Mouse (Mus musculus): ENCODE data around the gene Klf1.

The Klf1 gene

DNA sequence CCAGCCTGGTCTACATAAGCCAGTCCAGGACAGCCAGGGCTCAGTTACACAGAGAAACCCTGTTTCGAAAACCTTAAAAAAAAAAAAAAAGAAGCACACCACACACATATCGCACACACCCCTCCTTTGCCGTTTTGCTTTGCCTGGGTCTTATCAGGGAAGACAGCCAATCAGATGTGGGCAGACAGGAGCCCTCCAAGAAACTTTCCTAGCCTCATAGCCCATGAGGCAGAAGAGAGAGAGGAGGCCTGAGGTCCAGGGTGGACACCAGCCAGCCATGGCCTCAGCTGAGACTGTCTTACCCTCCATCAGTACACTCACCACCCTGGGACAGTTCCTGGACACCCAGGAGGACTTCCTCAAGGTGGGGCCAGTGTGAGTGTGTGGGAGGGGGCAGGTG lies at the start of gene Klf1:
Gene Klf1, plus strand, starts transcription at position 177 of the 400 bp plus-strand sequence.
- in situ Hi-C loops (cut with MboI, MseI): loop anchor here (5.0 kb wide), 1 partner anchor 54 kb away; the partner anchor contains the start of gene Calr

DNA sequence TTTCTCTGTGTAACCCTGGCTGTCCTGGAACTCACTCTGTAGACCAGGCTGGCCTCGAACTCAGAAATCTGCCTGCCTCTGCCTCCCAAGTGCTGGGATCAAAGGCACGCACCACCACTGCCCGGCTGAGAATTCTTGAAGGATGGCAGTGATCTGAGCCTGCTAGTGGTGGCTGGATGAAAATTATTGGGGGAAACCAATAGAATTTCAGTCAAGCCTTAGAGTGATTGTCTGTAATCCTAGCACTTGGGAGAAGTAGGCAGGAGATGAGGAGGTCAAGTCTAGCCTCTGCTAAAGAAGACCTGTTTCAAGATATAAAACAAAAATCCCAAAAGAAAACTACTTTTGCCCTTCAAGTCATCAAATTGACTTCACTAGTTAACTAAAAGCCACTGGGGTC lies 45.3 kb upstream of the Klf1 start:
- in situ Hi-C loops (cut with MboI, MseI): no loop called here

DNA sequence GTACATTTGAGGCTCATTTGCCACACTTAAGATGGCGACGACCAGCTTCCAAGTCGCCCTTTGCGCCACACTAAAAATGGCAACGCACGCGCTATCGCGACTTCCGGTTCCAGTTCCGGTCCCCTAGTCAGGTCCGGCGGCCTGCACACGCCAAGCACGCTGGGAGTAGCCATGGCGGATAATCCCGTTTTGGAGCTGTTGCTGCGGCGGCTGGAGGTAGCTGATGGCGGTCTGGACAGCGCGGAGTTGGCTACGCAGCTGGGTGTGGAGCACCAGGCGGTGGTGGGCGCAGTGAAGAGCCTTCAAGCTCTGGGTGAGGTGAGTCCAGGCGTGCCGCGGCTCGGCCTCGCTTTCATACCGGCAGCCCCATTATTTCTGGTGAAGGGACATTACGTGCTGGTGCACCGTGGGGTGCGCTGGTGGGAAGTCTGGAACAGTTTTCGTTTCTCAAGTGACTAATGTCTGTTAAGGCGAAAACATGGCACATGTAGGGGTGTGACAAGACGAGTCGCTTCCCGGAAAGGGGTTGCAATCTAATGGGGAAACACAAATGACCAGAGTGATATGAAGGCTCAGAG lies 44.8 kb upstream of the Klf1 start, which contains the start of gene Farsa:
Gene Farsa, plus strand, starts transcription at position 126 of the 578 bp plus-strand sequence.
- in situ Hi-C loops (cut with MboI, MseI): no loop called here

DNA sequence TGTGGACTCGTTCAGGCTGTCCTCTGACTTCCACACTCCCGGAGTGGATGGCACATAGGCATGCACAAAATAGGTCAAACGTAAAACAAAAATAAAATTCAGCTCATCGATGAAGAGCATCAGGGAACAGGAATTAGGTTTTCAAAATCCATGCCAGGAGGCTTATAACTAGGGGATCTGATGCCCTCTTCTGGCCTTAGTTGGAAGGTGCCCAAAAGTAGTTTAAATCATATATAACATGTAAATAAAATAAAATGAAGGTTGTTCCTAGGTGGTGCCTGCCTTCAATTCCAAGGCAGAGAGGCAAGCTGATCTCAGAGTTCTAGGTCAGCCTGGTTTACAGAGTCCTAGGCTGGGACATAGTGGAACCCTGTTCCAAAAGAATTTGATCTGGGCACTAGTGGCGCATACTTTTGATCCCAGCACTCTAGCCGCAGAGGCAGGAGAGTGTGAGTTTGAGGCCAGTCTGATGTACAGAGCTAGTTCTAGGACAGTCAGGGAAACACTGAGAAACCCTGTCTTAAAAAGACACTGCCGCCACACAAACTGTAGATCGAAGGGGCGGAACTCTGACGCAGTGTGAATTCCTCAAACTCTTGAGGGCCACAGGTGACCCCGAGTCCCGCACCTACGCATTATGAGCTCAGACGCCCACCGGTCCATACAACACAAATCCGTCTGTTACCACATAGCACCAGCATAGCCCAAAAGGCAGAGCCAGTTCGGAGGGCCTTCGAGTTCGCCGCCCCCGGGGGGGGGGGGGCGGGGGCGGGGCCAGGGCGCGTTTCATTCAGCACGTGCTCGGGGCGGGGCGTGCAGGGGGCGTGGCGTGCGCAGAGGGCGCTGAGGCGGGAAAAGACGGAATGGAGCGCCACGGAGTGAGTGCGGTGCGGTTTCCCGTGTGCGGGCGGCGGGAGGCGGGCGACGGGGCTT lies 30.1 kb upstream of the Klf1 start, which contains the start of gene Syce2:
Gene Syce2, plus strand, starts transcription at position 736 of the 933 bp plus-strand sequence.
- in situ Hi-C loops (cut with MboI, MseI): no loop called here

DNA sequence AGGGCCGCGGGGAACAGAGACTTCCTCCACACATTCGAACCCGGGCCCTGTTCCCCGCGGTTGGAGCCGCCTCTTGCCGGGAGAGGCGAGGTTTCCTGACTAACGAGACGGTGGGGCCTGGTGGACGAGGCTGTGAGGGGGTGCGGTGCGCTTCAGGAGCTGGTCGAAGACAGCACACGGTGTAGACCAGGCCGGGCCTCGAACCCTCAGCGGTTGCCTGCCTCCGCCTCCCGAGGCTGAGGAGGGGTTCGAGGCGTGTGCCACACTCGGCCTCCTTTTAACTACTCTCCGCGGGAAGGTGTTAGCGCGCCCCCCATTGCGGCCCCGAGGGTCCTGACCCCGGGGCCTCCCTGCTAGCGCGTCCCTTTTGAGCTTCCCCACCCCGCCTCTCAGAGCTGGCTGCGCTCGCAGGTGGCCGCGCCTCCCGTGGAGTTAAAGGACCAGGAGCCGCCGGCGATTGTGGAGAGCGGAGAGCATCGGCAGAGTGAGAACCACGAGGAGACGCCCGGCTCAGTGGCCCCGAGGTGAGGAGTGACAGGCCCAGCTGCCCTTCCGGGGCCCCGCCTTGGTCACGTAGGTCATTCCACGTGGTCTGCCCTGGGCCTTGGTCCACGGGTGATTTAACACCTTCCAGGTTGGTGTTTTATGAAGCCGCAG lies 29.3 kb upstream of the Klf1 start:
- in situ Hi-C loops (cut with MboI, MseI): no loop called here

DNA sequence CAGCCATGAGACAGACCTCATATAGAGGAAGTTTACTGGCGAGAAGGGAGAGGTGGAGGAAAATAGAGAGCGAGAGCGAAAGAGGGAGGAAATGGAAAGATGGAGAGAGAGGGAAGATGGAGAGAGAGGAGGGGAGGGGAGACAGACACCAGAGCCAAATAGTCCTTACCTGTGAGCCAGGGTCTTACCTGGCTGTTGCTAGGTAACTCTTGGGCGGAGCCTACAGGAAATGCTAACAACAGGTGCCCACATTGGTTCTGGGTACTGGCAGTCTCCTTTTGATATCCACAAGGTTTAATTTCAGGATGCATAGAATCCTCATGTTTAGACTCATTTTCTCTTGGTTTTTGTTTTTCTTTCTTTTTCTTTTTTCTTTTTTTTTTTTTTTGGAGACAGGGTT lies 28.7 kb upstream of the Klf1 start:
- in situ Hi-C loops (cut with MboI, MseI): no loop called here

DNA sequence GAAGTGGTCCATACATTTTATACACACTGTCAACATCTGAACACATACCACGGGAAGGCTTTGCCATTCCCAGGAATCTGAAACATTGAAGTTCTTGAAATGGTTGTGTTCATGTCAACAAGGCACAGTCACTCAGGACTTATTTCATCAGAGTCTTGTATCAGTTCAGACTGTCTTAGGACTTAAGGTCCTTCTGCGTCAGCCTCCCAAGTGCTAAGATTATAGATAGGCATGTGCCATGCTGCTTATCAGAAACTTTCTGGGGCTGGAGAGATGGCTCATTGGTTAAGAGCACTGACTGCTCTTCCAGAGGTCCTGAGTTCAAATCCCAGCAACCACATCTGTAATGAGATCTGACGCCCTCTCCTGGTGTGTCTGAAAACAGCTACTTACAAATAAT lies 27.4 kb upstream of the Klf1 start:
- in situ Hi-C loops (cut with MboI, MseI): no loop called here

DNA sequence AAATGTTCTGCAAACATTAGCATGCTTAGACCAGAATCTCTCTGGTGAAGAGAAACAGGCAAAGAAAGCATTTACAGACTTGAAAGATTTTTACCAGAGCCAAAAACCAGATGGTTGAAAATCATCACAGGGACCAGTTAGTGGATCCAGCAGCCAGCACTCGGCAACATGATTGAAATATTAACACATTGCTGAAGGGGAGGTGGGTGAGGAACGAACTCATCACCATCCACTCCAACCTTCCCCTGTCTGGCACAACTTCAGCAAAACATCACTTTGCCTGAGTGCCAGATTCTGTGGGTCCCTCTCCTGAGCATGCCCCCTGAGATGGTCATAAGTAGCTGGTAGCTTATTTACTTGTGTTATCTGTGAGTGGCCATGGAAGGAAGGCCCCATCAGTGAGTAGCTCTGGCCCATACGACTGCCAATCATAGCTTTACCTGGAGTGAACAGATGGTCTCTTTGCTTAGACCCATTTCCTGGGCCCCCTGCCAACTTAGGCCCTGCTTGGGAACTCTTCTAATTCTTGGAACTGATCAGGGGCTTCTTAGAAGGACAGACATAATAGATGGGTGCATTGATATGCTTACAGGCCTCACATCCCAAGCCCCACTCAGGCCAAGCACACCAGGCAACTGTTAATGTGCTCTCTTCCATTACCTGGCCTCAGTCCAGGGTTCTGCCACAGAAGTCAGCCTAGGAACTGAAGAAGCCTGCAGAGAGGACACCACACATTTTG lies 24.3 kb upstream of the Klf1 start:
- in situ Hi-C loops (cut with MboI, MseI): no loop called here

DNA sequence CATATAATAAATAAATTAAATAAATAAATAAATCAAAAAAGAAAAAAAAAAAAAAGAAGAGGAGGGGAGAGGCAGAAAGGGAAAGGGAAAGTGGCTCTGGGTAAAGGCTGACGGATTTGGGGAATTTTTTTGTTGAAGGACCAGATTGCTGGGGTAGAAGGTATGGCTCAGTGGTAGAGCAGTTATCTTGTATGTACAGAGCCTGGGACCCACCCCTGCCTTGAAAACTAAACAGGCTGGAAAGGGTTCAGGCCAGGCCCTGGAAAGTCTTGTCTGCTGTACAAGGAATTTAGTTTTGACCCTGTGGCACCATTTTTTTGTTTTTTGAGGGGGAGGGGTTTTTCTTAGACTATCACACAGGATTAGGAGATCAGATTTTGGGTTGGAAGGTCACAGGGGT lies 22.8 kb upstream of the Klf1 start:
- in situ Hi-C loops (cut with MboI, MseI): no loop called here

DNA sequence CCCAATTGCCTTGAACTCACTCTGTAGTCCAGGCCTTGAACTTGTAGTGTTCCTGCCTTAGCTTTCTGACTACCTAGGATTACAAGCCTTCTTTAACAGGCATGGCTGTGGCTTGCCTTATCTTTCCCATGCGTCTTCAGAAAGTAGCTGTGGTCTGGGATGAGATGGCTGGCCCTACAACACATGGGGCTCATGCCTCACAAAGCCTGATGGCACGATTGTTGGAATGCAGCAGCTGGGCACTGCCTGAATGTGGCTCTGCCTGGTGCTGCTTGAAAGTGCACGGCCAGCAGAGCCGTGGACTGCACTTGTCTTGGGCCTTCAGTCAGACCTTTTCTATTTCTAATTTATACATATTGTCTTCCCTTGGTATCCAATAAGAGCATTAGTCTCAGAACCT lies 17.0 kb upstream of the Klf1 start:
- in situ Hi-C loops (cut with MboI, MseI): no loop called here

DNA sequence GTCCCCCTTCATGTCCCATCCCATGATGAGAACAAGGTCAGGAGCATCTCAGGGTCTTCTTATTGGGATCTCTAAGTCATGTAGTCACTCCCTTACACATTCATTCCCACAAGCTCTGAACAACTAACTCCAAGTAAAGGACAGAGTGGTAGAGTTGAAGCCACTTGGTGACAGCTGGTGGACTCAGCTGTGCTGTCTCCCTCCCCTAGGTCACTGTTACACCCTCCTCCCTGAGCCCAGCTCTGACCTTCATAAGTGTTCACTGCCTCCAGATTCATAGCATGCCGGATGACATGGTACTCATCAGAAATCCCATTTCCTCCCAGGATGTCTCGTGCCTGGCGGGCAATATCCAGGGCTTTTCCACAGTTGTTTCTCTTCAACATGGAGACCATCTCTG lies 13.4 kb upstream of the Klf1 start:
- in situ Hi-C loops (cut with MboI, MseI): no loop called here

DNA sequence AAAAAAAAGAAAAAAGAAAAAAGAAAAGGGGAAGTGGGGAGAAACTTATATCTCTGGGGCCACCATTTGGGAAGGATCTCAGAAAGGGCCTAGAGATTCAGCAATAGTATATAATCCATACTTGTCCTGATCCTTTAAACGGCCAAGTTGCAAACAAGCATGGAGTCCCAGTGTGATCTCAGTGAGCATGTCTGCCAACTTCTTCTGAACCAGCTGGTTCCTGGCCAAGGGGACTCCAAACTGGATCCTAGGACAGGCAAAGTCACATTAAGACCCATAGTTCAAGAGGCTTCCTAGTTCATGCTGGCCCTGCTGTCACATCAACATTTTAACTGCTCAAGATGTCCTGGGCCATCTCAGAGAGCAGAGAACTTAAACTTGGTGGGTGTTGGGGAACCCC lies 12.6 kb upstream of the Klf1 start:
- in situ Hi-C loops (cut with MboI, MseI): no loop called here

DNA sequence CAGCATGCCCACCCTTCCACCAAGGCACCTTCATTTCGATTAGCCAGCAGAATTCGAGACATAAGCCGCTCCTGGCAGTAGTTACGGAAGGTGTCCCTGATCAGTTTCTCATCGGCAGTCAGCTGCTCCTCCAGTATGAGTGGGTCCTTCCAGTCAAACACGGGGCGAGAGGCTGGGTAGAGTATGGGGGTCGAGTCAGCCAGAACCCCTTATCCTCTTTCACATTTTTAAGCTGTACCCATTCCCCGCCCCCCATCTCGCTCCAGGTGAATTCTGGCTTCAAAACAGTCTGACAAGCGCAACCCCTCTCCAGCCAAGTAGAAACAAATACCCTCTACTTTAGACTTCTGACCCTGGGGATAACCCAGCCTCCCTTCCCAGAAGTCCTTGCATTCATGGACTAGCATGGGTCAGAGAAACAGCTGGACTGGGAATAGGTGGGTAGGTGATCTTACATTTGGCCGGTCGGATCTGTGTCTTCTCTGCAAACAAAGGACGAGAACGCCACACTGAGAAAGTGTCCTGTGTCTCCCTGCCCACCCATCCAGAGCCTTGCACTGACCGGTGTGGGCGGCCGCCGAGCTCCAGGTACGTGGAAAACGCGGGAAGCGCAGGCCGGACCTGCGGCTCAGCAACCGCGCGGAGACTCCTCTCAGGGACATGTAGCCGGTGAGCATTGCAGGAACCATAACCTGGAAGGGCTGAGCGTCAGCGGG lies 8.6 kb upstream of the Klf1 start:
- in situ Hi-C loops (cut with MboI, MseI): no loop called here

DNA sequence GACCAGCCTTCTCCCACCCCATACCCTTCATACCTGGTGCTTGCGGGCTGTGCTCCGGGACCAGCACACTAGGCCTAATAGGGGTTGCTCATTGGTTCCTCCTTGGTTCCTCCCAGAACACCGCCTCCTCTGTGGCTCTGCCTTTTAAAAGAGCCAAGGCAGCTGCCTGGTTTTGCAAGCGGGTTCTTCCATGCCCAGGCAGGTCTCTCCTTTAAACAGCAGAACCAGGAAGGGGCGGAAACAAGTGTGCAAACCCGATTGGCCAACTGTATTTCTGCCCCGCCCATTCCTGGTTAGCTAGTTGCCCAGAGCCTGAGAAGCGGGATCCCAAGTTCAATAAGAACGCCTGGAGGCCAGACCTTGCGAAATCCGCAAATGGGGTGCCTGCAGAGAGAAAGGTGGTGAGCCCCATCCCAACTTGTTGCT lies 8.0 kb upstream of the Klf1 start, which contains the start of gene Gcdh:
Gene Gcdh, minus strand, starts transcription at position 213 of the 426 bp plus-strand sequence.
- in situ Hi-C loops (cut with MboI, MseI): no loop called here

DNA sequence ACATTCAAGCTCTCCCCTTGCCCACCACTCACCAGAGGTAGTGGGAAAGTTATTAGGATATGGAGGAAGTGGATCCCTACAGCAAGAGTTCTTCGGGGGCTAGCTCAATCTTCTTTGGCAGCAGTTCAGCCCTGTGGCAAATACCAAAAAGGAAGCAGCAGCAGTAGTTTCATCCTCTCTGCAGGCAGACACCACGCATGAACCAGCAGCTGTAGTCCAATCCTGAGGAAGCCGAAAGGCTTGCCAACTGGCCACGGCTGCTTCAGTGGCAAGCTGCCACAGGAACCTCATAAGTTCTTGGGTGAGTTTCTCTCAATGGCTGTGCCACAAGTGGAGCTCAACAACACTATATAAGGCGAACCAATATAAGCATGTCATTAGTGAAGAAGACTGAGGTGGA lies 5.8 kb upstream of the Klf1 start:
- in situ Hi-C loops (cut with MboI, MseI): no loop called here

DNA sequence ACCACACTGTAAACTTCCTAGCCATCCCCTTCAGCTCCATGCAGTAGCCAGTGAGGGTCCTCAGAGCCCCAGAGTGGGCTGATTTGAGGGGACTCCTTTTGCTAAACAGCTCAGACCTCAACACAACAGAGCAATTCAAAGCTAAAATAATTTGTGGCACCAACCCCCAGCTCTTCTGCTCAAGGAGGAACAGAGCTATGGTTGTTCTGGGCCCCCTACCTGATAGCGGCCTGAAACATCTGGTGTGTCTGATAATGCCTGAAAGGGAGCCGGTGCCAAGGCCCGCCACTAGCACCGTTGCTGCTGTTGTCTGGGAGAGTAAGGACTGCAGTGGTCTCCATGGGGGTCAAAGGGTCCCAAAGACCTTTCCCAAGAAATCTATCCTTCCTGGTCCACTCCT lies 657 bp upstream of the Klf1 start:
- in situ Hi-C loops (cut with MboI, MseI): loop anchor here (5.0 kb wide), 1 partner anchor 54 kb away; the partner anchor contains the start of gene Calr

DNA sequence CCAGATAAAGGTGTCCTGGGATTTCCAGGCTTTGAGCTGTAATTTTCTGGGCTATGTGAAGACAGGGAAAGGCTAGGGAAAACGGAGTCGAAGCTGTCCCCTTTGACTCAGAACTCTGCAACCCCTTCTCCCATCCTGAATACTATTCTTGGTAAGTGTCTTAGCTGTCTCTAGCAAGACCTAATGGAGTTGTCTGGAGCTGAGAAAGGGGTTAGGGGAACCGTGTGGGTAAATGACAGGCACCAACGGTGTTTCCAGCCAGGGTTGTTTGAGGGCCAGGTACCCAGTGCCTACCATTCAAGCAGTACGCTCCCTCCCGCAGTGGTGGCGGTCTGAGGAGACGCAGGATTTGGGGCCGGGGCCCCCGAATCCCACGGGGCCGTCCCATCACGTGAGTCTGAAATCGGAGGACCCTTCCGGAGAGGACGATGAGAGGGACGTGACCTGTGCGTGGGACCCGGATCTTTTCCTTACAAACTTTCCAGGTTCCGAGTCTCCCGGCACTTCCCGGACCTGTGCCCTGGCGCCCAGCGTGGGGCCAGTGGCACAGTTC lies 715 bp downstream of the Klf1 start:
- in situ Hi-C loops (cut with MboI, MseI): loop anchor here (5.0 kb wide), 1 partner anchor 55 kb away; the partner anchor contains the start of gene Calr

DNA sequence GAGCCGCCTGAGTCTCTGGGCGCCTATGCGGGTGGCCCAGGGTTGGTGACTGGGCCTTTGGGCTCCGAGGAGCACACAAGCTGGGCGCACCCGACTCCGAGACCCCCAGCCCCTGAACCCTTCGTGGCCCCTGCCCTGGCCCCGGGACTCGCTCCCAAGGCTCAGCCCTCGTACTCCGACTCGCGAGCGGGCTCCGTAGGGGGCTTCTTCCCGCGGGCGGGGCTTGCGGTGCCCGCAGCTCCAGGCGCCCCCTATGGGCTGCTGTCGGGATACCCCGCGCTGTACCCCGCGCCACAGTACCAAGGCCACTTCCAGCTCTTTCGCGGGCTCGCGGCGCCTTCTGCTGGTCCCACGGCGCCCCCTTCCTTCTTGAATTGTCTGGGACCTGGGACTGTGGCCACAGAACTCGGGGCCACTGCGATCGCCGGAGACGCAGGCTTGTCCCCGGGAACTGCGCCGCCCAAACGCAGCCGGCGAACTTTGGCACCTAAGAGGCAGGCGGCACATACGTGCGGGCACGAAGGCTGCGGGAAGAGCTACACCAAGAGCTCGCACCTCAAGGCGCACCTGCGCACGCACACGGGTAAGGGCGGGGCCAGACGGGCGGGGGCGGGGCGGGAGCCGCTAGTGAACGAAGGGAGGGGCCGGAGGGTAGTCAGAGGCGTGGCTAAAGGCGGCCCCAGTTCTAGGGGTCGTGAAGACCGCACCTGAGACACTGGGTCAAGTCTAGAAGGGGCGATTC lies 1.4 kb downstream of the Klf1 start:
- in situ Hi-C loops (cut with MboI, MseI): loop anchor here (5.0 kb wide), 1 partner anchor 56 kb away; the partner anchor contains the start of gene Calr

DNA sequence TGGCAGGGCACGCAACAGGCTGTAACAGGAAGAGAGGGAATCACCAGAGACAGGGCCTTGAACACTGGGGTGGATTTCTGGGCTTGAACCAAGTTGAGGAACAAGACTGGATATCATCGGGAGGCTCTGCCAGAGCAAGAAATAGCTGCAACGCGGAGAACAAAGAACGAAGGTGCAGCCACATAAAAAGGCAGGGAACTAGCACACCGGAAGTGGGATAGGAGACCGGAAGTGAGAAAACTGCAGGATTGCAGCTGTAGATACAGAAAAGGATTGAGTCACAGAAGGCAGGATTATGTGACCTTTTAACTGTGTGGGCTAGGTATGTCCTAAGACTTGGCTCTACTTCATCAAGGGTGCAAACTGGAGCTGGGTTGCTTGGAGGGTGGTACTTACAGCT lies 2.6 kb downstream of the Klf1 start:
- in situ Hi-C loops (cut with MboI, MseI): loop anchor here (5.0 kb wide), 1 partner anchor 57 kb away; the partner anchor contains the start of gene Calr

DNA sequence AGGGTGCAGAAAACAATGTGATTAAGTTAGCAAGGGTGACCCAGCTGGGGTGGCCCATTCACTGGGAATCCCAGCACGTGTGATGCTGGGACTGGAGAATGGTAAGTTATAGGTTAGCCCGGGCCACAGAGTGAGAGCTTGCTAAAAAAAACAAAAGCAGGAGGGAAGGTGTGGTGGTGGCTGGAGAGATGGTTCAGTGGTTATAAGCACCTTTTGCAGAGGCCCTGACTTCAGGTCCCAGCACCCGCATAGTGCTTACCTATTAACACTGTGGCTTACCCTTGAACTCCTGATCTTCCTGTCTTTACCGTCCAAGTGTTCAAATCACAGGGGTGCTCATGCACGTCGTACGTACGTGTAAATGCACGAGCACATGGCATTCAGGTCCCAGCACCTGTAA lies 5.3 kb downstream of the Klf1 start:
- in situ Hi-C loops (cut with MboI, MseI): no loop called here

All from regulatory T cell (primary cell).